Mouse (Mus musculus): Measurements from ENCODE around the gene Tex45. TPM values are rescaled to one million over a fixed set of nuclear protein-coding genes. Genes with fewer than 3 reads are reported as not detected.

Gene Tex45
- total and polyA plus RNA-seq, 3 experiments = 0.06 to 0.12 TPM; not detected in 1

- TF ChIP-seq NRF1 (IDR thresholded peaks at IDR 0.05; ENCODE audit: insufficient read depth, low read depth, low read length, poor library complexity, severe bottlenecking) (peak; percentile 97), E2F4 (IDR thresholded peaks at IDR 0.05; ENCODE audit: borderline replicate concordance, low read depth, low read length) (no peak), ZNF384 (IDR thresholded peaks at IDR 0.05; ENCODE audit: low read depth, low read length) (no peak), TBP (IDR thresholded peaks at IDR 0.05; ENCODE audit: low read depth, low read length) (peak; percentile 82; the same call in 1 of the 2 replicates)
These were observed 29.8 kb downstream of the Tex45 start, which contains the start of gene Mcoln1 (continued) for GRCm38 (mm10) chr8:3500235-3501090.

DNA sequence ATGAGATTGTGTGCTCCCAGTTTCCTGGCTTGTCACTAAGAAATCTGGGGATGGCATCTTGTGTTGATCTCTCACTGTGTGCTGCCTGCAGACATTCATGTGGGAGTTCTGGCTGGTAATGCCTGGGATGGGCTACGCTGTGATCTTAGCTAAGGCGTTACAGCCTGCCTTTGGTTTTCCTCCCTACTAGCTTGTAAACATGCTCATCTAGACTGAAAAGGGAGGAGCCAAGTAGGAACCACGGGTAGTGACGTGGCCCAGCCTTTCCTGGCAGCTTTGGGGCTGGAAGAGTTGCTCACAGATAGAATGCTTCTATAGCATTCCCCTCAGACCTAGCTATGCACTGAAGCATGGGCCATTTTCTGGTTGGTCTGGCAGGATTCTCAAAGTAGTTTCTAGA lies 31.6 kb downstream of the Tex45 start:
- peaks cover 3% of the 10 kb centered on the region; the same call in 1 of the 2 replicates for H3K79me2 ChIP-seq (ENCODE audit: control insufficient read depth, insufficient read depth, low read length, poor library complexity)
- no peak overlapping the region for H3K4me3 ChIP-seq (ENCODE audit: control insufficient read depth in 1 of 2, insufficient read depth in 1 of 2, low read depth in 2 of 2, low read length in 2 of 2)
- H3K27ac ChIP-seq (ENCODE audit: control insufficient read depth, low read depth, low read length) = no peak overlapping the region
- peaks cover 0 to 6% of the 10 kb centered on the region in 2 experiments; a peak in 1 of 4 replicates for H3K36me3 ChIP-seq (ENCODE audit: control insufficient read depth in 1 of 2, insufficient read depth in 2 of 2, low read length in 2 of 2)
- no peak overlapping the region for H3K9ac ChIP-seq (ENCODE audit: control insufficient read depth, low read depth, low read length, poor library complexity, severe bottlenecking)
- H3K4me1 ChIP-seq (ENCODE audit: control insufficient read depth in 1 of 2, insufficient read depth in 2 of 2, low read length in 2 of 2) = peaks cover 0 to 6% of the 10 kb centered on the region in 2 experiments; a peak in 2 of 4 replicates
- no peaks in the 10 kb centered on the region for H3K27me3 ChIP-seq (ENCODE audit: control insufficient read depth in 1 of 2, insufficient read depth in 2 of 2, low read length in 2 of 2)
- no peaks in the 10 kb centered on the region for H3K9me3 ChIP-seq (replicated peaks; ENCODE audit: insufficient read depth, low read length)
- TF ChIP-seq POLR2AphosphoS2 (IDR thresholded peaks at IDR 0.05; ENCODE audit: low read length) = no peak
- TF ChIP-seq CHD2 (IDR thresholded peaks at IDR 0.05; ENCODE audit: low read length) = no peak
- no peak for TF ChIP-seq ZNF384 (IDR thresholded peaks at IDR 0.05; ENCODE audit: low read depth, low read length)
- no peak for TF ChIP-seq TBP (IDR thresholded peaks at IDR 0.05; ENCODE audit: low read depth, low read length)
- TF ChIP-seq MYC (IDR thresholded peaks at IDR 0.05; ENCODE audit: low read depth, low read length) = no peak
- no peak for TF ChIP-seq KAT2A (conservative IDR thresholded peaks at IDR 0.05; ENCODE audit: low read depth, low read length)
- no peak for TF ChIP-seq ELF1 (IDR thresholded peaks at IDR 0.05; ENCODE audit: low read depth, low read length)
- no peak for TF ChIP-seq SMC3 (IDR thresholded peaks at IDR 0.05; ENCODE audit: low read depth, low read length)
- no peak for TF ChIP-seq MAX (IDR thresholded peaks at IDR 0.05; ENCODE audit: low read length)
- TF ChIP-seq USF2 (IDR thresholded peaks at IDR 0.05; ENCODE audit: borderline replicate concordance in 1 of 2, insufficient read depth in 1 of 2, low read depth in 1 of 2, low read length in 2 of 2) = no peak
- no peak for TF ChIP-seq GABPA (IDR thresholded peaks at IDR 0.05; ENCODE audit: low read depth, low read length)
- TF ChIP-seq CHD1 (IDR thresholded peaks at IDR 0.05; ENCODE audit: low read depth, low read length) = no peak
- TF ChIP-seq MAZ (IDR thresholded peaks at IDR 0.05; ENCODE audit: low read depth, low read length) = no peak
- DNase-seq (ENCODE audit: low read depth, low spot score) = no peak

All from MEL (cell line).